Mouse (Mus musculus): ENCODE data around the gene Aph1a.
A peak's percentile ranks its signal among the peaks of the same experiment; 100 is the strongest.
"Not testable (repeated sequence)": the region's sequence is repeated elsewhere in the genome, so short reads cannot be mapped to it uniquely, and the experiment has no call there.

The Aph1a gene

GRCm38 (mm10) chr3:95914706-95915105, 20.9 kb downstream of the Aph1a start:
- no peak for DNase-seq (ENCODE audit: extremely low read depth, insufficient read length, low spot score)

- DNase-seq (ENCODE audit: extremely low read depth, insufficient read length, low spot score): no peak
Observed at GRCm38 (mm10) chr3:95916760-95917159, 23.0 kb downstream of the Aph1a start.

- DNase-seq (ENCODE audit: extremely low read depth, insufficient read length, low spot score): not testable (repeated sequence)
Observed at GRCm38 (mm10) chr3:95920532-95920931, 26.8 kb downstream of the Aph1a start.

- DNase-seq (ENCODE audit: extremely low read depth, insufficient read length, low spot score): not testable (repeated sequence)
Observed at GRCm38 (mm10) chr3:95923429-95923828, 29.7 kb downstream of the Aph1a start.

- DNase-seq (ENCODE audit: extremely low read depth, insufficient read length, low spot score): no peak
Observed at GRCm38 (mm10) chr3:95924185-95924584, 30.4 kb downstream of the Aph1a start.

GRCm38 (mm10) chr3:95925087-95925486, 31.3 kb downstream of the Aph1a start:
- DNase-seq (ENCODE audit: extremely low read depth, insufficient read length, low spot score): no peak

GRCm38 (mm10) chr3:95928261-95928657, 34.5 kb downstream of the Aph1a start:
- DNase-seq (ENCODE audit: extremely low read depth, insufficient read length, low spot score): no peak

GRCm38 (mm10) chr3:95928658-95929503, 35.1 kb downstream of the Aph1a start, which contains the start of gene Anp32e:
TSS of gene Anp32e (plus strand) at chr3:95929246.
- DNase-seq (ENCODE audit: extremely low read depth, insufficient read length, low spot score): peak; percentile 94

- DNase-seq (ENCODE audit: extremely low read depth, insufficient read length, low spot score): peak; percentile 76
Observed at GRCm38 (mm10) chr3:95929581-95930470, 36.1 kb downstream of the Aph1a start.

GRCm38 (mm10) chr3:95930471-95930789, 36.7 kb downstream of the Aph1a start:
- DNase-seq (ENCODE audit: extremely low read depth, insufficient read length, low spot score): no peak

- no peak for DNase-seq (ENCODE audit: extremely low read depth, insufficient read length, low spot score)
Observed at GRCm38 (mm10) chr3:95931471-95931870, 37.7 kb downstream of the Aph1a start.

- no peak for DNase-seq (ENCODE audit: extremely low read depth, insufficient read length, low spot score)
Observed at GRCm38 (mm10) chr3:95932157-95932556, 38.4 kb downstream of the Aph1a start.

GRCm38 (mm10) chr3:95932566-95932965, 38.8 kb downstream of the Aph1a start:
- no peak for DNase-seq (ENCODE audit: extremely low read depth, insufficient read length, low spot score)

- DNase-seq (ENCODE audit: extremely low read depth, insufficient read length, low spot score): no peak
Observed at GRCm38 (mm10) chr3:95933111-95933750, 39.5 kb downstream of the Aph1a start.

GRCm38 (mm10) chr3:95934448-95934847, 40.7 kb downstream of the Aph1a start:
- no peak for DNase-seq (ENCODE audit: extremely low read depth, insufficient read length, low spot score)

- DNase-seq (ENCODE audit: extremely low read depth, insufficient read length, low spot score): no peak
Observed at GRCm38 (mm10) chr3:95938217-95938616, 44.4 kb downstream of the Aph1a start.

- DNase-seq (ENCODE audit: extremely low read depth, insufficient read length, low spot score): peak; percentile 29
Observed at GRCm38 (mm10) chr3:95938835-95939234, 45.1 kb downstream of the Aph1a start.

GRCm38 (mm10) chr3:95942749-95943148, 49.0 kb downstream of the Aph1a start:
- DNase-seq (ENCODE audit: extremely low read depth, insufficient read length, low spot score): no peak

- no peak for DNase-seq (ENCODE audit: extremely low read depth, insufficient read length, low spot score)
Observed at GRCm38 (mm10) chr3:95943226-95943625, 49.5 kb downstream of the Aph1a start.

GRCm38 (mm10) chr3:95944742-95945141, 51.0 kb downstream of the Aph1a start:
- DNase-seq (ENCODE audit: extremely low read depth, insufficient read length, low spot score): no peak

- DNase-seq (ENCODE audit: extremely low read depth, insufficient read length, low spot score): no peak
Observed at GRCm38 (mm10) chr3:95945731-95946240, 52.0 kb downstream of the Aph1a start.
